Mouse (Mus musculus): ENCODE measurements around the gene Ccser1. TPM values are rescaled to one million over a fixed set of nuclear protein-coding genes. Genes with fewer than 3 reads are reported as not detected.
A peak's percentile ranks its signal among the peaks of the same experiment; 100 is the strongest.

Gene Ccser1
- 1 to 10 TPM; 3.6 to 7.3 (median 4.8) TPM for total RNA-seq (2022)

DNA sequence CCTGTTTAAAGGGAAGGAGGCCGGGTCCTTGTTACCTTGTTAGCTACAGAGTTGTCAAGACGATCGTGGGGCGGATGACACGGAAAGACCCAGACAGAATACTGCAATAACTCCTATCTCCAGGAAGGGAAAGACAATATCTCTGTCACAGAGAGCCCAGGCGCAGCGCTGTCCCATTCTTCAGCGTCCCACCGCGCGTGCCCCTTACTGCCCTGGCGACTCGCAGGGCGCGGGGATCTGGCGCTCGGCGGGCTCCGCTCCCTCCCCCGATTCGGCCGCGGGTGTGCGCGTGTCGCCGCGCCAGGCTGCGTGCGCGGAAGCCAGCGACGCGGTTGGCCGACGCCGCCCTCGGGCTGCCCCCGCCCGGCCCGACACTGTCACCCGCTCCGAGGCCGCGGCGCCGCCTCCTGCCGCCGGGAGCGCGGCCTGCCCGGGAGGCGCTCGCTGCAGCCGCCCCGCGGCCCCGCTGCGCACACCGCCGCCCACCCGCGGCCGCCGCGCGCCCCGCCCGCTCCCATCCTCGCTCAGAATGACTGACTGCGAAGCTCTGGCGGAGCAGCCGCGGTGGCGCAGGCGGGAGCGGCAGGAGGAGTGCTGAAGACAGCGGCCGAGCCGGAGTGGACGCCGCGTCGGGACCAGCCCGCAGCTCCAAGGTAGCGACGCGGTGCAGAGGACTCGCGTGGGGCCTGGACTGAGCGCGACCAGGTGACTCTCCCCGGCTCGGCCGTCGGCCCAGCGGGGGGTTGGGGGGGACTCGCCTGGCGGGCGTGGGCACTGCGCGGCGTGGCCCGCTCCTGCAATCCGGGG, at the start of gene Ccser1:
TSS of gene Ccser1 (plus strand) at position 376 of the 807 bp plus-strand sequence.
- DNase-seq = peak; percentile 29

DNA sequence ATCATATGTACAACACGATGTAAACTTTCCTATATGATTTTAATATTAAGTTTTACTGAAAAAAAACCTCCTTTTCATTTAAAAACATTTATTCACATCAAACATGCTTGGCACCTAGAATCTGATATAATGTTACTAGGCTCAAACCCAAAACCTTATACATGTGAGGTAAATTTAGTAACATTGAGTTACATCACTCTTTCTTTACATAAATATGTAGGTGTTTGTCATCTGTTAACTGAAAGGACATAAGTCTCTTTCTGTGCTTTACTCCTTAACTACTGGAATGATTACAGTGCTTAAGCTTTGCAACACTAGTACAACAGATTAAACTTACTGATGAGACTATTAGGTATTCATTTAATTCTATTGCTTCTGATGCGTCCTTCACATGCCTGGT, 43.7 kb upstream of the Ccser1 start:
- no peak for DNase-seq

DNA sequence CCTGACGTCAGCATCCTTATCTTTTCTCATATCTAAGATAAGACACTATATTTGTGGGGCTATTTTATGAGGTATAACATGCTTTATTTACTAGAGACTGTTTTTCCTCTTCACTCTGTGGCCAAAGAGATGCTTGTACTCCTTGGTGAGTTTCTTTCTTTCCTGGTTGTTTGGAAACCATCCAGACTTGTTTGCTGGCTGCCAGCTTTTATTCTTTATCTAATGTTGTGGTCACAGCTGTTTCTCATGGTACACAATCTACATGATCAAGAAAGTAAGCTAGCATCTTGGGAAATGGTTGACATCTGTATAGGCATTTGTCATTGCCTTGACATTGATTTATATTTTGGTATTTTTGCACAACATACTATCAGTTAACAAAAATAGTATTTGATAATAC, 37.1 kb upstream of the Ccser1 start:
- no peak for DNase-seq

DNA sequence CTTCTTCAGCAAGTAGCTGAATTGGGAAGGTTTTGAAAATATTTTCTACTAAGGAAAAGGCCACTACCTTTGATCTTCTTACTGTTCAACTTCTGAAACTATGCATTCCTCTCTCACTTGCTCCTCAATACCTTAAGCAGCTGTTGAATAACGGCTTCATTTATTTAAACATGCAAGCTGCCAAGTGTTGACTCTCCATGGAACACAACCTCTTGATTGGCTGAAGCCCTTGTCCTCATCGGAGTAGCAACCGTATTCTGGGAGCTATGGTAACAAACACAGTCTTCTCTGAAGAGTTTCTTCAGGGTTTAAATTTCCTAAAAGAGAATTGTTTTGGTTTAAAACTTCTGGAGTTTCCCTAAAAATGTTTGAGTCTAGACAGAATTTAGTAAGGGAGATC, 27.2 kb upstream of the Ccser1 start:
- no peak for DNase-seq

DNA sequence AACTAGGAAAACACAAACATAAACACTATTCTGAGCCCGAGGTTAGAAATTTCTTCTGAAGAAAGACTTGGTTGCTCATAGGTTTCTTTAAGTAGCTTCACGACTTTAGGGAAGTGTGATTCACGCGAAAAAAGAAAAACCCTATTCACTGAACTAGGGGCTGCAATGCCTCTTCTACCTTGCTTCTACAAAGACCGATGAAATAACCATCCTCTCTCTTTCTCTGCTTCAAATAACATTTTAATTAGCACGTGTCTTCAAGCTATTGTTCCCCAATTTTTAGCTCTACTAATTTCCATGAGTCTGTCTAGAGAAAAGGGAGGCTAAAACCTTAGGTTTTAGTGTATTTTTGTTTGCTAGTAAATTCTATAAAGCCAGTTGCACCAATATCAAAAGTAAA, 25.5 kb upstream of the Ccser1 start:
- no peak for DNase-seq

DNA sequence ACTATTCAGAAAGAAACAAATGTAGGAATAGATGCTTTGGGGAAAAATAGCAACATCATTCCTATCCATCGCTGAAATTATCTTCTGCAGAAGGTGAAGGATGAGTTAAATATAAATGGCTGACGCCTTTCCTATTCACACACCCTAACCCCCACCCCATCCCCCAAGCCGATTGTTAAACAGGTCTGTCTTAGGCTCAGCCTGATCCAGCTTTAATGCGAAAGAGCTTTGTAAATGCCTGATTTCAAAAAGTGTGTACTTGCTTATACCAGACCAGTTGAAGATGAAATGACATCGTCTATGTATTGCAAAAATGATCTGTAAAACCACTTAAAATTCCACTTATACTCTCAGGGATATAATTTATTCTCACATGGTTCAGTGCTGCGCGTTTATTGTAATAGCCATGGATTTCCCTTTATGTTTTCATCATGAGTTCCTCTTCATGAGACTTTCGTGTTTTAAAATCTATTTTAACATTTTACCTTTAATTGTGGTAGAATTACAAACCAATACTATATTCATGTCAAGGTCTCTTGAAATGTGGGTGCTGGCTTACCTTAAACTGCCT, 25.0 kb upstream of the Ccser1 start:
- DNase-seq = no peak

DNA sequence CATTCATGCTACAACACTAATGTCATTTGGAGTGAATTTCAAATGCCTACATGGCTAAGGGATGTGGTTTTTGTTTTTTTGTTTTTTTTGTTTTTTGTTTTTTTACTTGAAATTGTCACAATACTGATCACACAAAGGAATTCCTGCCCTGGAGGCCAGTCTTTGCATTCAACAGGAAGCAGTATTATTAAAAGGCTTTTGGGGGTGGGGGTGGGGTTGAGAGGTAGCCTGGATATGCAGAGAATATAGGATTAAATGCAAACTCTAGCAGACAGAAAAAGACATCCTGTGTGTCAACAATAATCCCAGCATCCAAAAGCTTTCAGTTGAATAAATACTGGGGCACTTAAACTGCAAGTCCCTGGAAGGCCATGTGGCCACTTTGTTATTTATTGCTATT, 24.4 kb upstream of the Ccser1 start:
- no peak for DNase-seq

DNA sequence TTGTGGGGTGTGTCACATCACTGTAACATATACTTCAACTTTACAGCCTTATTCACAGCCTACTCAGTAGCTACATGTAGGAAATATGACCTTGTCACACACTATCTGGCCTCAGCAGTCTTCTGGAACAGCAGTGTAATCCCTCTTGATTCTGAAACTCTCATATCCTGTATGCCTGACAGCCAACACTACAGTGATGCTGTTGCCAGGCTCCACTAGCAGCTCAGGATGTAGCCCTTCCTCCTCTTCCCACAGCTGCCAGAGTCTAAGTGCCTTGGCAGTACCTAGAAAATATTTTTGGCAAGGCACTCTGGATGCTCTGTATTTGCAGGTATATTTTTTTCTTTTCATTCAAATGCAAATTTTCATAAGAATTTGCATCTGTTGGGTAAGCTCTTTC, 18.0 kb upstream of the Ccser1 start:
- DNase-seq = no peak

DNA sequence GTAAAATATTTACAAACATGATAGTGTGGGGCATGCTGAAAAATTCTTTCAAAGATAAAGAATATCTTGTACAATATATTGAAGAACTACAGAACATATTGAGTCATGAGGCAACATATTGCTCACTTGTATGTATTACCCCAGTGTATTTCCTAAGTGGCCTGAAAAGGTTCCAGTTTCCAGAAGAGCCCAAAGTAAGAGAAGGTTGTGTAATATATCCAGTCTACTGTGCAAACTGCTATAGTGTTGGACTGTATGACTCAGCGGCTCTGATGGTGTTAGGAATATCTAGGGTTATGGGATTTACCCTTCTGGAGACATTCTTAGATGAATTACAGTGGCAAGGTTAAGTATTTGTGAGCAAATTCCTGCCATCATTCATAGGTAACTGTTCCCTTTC, 13.2 kb upstream of the Ccser1 start:
- no peak for DNase-seq

DNA sequence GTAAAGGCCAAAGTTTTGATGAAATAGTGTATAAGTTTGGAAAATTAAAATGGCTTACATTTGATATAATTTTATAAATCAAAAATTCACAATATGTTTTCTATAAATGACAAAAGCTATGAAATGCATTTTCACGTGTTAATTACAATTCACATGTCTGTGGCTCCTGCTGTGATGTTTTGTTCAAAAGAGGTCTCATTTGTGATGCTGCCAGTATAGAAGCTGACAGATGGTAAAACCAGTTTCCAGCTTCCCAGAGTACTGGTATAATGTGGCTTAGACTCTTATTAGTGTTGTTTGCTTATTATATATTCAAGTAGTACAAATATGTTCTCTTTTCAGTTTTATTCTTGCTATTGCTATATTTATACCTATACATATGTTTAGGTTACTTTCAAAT, 4.0 kb upstream of the Ccser1 start:
- no peak for DNase-seq

DNA sequence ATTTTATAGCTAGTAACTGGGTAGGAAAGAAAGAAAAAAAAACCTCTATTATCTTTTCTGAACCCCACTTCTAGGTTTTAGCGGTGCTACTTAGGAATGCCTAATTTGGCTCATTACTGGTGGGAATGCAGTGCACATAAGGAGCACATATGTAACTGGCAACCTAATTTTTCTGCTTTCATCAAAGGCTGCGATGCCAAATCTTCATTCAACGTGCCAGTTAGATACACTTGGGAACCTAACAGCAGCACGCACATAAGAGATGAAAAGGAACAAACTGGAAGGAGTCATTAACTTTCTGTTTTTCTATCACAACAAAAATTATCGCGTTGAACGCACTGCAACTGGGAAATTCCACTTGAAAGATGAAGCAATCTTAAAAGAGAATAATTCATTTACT, 2.6 kb upstream of the Ccser1 start:
- DNase-seq = no peak

DNA sequence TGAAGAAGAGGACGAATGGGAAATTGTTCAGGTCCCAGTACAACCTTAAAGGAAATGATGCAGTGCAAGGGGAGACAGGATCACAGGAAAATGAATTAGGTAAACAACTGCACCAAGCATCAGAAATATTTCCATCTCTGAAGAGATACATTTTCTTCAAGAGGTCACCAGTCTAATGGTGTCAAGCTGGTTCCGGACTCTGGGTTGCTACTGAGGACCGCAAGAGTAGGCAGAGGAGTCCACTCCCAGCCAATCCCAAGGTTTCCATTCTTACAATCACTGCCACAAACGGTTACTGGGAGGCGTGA, 529 bp upstream of the Ccser1 start:
- DNase-seq = no peak

DNA sequence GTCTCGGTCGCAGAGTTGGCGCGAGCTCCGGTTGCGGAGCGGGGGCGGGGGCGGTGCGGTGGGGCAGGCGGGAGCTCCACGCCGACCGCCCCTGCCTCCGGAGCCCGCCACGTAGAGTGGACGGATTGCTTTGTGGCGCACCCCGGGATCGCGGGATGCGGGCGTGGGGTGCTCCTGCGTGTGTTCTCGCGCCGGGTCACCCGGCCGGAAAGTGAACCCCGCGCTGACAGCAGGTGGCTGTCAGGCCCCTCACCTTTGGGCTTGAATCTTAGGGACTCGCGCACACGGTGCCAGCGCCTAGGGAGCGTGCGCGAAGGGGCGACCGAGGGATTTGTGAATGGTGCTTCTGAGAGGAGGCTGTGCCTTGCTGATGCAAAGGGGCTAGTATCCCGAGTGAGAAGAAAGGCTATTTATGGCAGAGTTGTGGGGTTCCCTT, 650 bp downstream of the Ccser1 start:
- DNase-seq = no peak

DNA sequence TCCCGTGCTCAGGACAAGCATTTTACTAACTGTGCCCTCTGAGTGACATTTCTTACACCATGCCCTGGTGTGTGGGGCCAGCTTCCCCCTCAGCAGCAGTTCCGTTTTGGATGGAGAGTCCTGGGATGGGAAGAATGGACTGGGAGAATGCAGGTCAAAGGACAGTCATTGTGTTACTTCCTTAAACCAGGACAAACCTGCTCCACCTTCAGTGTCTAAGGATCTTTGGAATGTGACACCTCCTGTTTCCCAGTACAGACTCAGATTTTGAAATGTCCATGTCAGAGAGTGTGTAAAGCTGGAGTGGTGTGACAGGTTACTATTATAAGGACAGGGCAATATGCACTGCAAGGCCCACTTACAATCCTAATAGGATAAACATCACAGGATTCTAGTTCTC, 8.9 kb downstream of the Ccser1 start:
- no peak for DNase-seq

DNA sequence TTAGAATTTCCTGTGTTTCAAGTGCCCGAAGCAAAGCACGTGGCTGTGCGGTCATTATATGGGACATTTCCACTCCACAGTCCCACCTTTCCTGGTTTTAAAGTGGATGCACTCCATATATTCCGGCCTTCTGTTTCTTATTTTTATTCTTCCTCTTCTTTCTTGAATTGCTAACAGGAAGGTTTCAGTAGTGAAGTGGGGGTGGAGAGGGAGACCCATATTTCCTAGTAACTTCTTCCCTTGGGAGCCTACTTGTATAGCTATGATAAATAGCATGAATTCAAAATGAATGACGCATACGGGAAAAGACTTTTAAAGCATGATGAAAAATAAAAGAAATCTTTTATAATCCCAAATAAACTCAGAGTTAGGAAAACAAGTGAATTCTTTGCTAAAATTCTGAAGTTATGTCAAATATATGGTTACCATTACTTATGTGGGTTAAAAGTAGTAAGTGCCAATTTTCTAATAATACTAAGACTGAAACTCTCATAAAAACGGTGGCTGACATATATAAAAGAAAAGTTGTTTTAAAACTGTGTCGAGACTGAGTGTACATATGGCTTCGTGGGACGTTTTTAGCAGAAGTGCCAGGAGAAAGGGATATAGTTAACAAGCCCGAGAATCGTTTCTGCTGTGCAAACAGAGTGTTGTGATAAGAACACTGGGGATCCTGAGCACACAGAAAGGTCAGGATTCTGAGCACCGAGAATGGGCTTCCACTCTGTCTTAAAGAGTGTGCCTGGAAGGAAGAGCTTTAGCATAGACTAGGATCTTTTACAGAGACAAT, 11.7 kb downstream of the Ccser1 start:
- DNase-seq = no peak

DNA sequence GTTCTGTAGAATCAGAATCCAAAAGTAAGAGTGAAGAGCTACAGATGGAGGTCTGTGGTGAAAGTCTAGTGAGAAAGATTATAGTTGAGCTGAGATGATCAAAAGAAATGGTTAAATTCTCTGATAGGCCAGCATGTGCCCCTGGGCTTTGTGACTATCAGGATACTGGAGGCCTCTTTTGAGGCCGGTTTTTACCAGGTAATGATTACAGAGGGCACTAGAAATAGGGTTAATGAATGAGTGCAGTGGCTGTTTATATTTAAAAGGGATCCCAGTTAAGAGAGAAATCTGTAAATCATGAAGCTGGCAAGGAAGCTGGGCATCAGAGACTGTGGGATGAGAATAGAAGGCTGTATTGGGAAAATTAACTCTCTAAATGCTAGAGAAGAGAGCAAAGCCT, 23.2 kb downstream of the Ccser1 start:
- no peak for DNase-seq

DNA sequence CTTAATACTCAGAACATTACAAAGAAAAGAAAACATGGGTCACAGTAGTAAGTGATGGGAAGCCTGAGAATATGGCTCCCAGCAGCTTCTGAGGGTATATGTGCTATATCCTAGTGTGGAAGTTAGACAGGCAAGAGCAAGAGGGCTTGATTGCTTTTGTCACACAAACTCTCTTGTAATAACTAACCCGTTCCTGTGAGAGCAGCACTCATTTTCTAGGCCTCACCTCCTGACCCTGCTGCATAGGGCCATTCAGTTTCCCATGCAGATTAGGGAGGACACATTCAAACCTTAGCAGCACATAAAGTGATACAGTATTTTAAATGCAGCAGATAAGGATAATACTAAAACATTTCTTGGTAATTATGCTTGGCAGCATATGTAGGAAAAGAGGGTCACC, 25.9 kb downstream of the Ccser1 start:
- DNase-seq = no peak

DNA sequence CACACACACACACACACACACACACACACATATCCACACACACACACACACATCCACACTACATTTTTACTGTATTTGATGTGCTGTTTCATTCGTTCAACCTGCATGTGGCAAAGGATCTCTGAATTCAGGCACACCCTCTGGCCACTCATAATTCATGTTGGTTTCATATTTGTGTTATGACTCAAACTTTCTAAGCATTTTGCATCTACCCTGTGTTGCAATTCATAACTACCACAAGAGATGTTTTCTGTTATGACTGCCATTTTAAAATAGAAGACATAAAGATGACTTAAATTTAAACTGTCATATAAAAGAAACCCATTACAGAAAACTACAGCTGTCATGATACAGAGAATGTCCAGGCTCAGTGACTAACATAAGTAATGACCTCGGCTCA, 26.5 kb downstream of the Ccser1 start:
- DNase-seq = no peak

DNA sequence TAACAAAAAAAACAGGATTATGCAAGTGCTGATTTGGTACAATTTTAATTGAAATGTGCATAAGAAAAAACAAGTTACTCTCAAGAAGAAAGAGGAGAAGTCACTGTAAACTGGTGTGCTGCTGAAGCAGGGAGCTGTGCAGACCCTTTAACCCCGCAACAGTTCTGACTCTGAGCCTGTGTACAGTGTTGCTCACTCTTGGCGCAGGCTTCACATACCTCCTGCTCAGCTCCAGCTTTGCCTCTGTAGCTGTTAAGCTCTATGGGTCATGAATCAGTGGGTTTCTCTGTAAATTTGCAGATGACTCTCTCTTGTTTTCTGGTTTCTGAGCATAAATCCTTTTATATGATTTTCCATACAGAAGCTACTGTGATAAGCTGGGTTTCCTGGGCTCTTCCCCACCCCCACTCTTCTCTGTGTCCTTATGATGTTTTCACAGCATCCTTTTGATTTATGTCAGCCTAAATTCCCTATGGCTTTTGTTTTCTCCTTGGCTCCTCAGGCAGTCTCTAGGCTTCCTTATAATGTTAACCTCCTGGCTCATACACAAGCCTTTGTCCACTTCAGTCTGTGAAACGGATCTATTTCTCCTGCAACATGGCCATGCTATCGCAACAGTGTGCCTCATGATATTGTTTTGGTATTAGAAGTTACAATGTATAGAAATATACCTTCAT, 30.1 kb downstream of the Ccser1 start:
- no peak for DNase-seq

DNA sequence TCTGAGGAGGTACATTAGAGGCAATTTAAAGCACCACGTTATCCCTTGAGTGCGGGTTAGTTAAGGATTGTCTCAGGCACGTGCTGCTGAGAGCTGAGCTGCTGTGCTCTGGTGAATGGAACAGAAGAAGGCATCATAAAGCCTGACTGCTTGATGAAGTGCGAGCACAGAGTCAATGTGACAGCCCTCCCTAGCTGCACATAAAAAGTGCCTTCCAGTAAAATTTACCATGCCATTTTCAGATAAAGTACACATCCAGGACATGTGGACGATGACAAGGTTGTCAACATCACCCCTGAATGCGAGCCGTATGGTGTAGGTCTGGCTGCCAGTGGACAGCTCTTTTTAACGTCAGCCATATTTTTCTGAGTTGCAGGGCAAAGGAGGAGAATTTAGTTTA, 35.6 kb downstream of the Ccser1 start:
- no peak for DNase-seq

DNA sequence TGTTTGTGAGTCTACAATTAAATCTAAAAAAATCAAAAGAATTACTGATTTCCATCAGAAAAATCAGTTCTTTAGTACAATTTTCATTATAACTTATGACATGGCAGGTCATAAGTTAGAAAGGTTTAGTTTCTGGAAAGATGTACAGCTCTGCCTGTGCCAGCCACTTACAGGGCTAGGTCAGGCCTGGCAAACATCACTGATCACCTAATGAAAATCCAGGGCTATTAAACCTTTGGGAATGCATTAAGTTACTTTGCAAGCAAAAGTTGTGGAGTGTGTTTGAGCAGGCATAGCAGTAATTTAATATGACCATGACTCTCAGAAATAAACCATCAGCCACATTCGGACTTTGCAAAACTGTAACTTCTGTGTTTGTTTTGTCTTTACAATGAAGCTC, 36.4 kb downstream of the Ccser1 start:
- no peak for DNase-seq

DNA sequence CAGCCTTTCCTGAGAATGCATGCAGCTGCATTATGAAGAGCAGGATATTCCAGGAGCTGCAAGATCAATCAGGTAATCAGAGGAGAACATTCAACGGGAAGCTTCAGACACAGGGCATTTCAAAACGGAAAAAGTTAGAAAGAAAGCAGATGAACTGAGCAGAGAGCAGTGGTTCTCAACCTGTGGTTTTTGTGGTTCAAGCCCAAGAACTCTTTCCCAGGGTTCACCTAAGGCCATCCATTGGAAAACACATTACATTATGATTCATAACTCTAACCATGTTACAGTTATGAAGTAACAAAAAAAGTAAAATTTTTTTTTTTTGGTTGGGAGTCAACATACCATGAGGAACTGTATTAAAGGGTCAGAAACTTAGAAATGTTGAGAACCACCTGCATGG, 37.6 kb downstream of the Ccser1 start:
- DNase-seq = no peak

DNA sequence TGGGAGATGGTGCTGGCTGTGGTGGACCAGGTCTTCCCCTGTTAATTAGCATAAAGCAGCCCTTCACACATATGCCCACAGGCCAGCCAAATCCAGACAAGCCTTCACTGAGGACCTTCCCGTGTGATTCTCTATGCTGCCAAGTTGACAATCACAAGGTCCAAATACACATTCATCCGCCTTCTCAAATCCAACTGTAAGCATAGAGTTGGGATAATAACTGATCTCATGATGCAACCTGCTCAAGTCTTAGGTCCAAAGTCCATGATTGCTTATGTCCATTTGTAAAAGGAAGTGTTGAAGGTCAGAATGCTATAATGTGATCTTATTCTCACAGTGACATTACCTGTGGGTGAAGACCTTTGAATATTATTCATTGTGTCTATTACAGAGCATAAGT, 43.4 kb downstream of the Ccser1 start:
- DNase-seq = no peak

Measured in adrenal gland, adult 8-10 months (tissue).